Mouse (Mus musculus): ENCODE data around the gene Olfr818. TPM values are rescaled to one million over a fixed set of nuclear protein-coding genes. Genes with fewer than 3 reads are reported as not detected.

Gene Olfr818
- polyA plus RNA-seq (2012; fragmentation: generic; extraction: Trizol): not detected

DNA sequence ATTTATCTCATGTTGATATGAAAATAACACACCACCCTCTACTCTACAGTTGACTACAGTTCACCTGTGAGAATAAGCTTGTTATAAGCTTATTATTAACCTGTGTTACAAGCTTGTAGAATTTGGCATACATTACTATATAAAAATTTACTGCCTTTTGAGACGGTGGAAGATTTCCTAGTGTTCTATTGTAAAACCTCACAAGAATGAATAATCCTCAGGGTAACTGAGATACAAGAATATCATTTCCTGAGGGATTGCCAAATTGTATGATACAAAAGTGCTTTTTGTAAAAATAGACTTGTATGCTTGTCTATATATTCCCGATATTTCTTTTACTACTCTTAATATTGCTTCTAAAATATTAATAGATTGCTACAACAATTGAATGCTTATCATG is at the start of gene Olfr818:
Gene Olfr818, minus strand, starts transcription at position 101 of the 400 bp plus-strand sequence.

DNA sequence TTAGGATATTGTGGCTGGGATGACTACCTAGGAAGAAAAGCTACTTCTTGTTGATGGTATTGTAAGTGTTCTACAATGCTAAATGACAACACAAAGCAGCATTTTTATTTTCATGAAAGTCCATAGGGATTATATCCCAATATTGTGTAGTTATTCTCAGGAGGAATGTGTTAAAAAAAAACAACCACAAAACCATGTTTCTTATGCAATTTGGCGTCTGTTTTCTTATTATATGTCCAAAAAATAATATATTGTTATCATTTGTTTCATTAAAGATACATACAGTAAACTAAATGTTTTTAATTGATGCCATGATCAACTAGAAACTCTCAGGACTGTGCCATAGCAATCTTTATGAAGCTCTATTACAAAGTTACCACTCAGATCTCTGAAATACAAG is 36.1 kb upstream of the Olfr818 start, which contains the start of gene Gm10310:
Gene Gm10310, minus strand, starts transcription at position 101 of the 400 bp plus-strand sequence.

GRCm38 (mm10) chr10:129976040-129976439 is 27.1 kb upstream of the Olfr818 start, which contains the start of gene Olfr247:
Olfr247 (minus strand) TSS chr10:129976140.

GRCm38 (mm10) chr10:129967166-129967565 is 18.3 kb upstream of the Olfr818 start, which contains the start of gene Olfr819:
Olfr819 (minus strand) TSS chr10:129967266.

GRCm38 (mm10) chr10:129915497-129915896 is 33.4 kb downstream of the Olfr818 start, which contains the start of gene Olfr816:
Olfr816 (minus strand) TSS chr10:129915597.

GRCm38 (mm10) chr10:129905767-129906166 is 43.1 kb downstream of the Olfr818 start, which contains the start of gene Olfr815:
Olfr815 (minus strand) TSS chr10:129905867.

Other genes starting within 250 kb of the Olfr818 start
- gene Olfr804, start 245.9 kb downstream of the Olfr818 start, polyA plus RNA-seq (2012; fragmentation: generic; extraction: Trizol): not detected
- not detected for gene Olfr805, start 219.7 kb downstream of the Olfr818 start, polyA plus RNA-seq (2012; fragmentation: generic; extraction: Trizol)
- not detected for gene Olfr806, start 207.2 kb downstream of the Olfr818 start, polyA plus RNA-seq (2012; fragmentation: generic; extraction: Trizol)
- not detected for gene Olfr807, start 191.3 kb downstream of the Olfr818 start, polyA plus RNA-seq (2012; fragmentation: generic; extraction: Trizol)
- not detected for gene Olfr808, start 183.6 kb downstream of the Olfr818 start, polyA plus RNA-seq (2012; fragmentation: generic; extraction: Trizol)
- gene Olfr809, start 174.5 kb downstream of the Olfr818 start, polyA plus RNA-seq (2012; fragmentation: generic; extraction: Trizol): not detected
- gene Olfr810, start 154.2 kb downstream of the Olfr818 start, polyA plus RNA-seq (2012; fragmentation: generic; extraction: Trizol): not detected
- not detected for gene Olfr811, start 144.7 kb downstream of the Olfr818 start, polyA plus RNA-seq (2012; fragmentation: generic; extraction: Trizol)
- gene Olfr812, start 103.0 kb downstream of the Olfr818 start, polyA plus RNA-seq (2012; fragmentation: generic; extraction: Trizol): not detected
- not detected for gene Olfr813, start 93.7 kb downstream of the Olfr818 start, polyA plus RNA-seq (2012; fragmentation: generic; extraction: Trizol)
- gene Olfr814, start 69.2 kb downstream of the Olfr818 start, polyA plus RNA-seq (2012; fragmentation: generic; extraction: Trizol): not detected
- not detected for gene Olfr815, start 43.2 kb downstream of the Olfr818 start, polyA plus RNA-seq (2012; fragmentation: generic; extraction: Trizol)
- not detected for gene Olfr816, start 33.5 kb downstream of the Olfr818 start, polyA plus RNA-seq (2012; fragmentation: generic; extraction: Trizol)
- gene Olfr819, start 18.2 kb upstream of the Olfr818 start, polyA plus RNA-seq (2012; fragmentation: generic; extraction: Trizol): not detected
- not detected for gene Olfr247, start 27.0 kb upstream of the Olfr818 start, polyA plus RNA-seq (2012; fragmentation: generic; extraction: Trizol)
- gene Gm10310, start 36.0 kb upstream of the Olfr818 start, polyA plus RNA-seq (2012; fragmentation: generic; extraction: Trizol): not detected
- not detected for gene Olfr820, start 63.5 kb upstream of the Olfr818 start, polyA plus RNA-seq (2012; fragmentation: generic; extraction: Trizol)
- gene Olfr821, start 81.2 kb upstream of the Olfr818 start, polyA plus RNA-seq (2012; fragmentation: generic; extraction: Trizol): not detected
- not detected for gene Olfr822, start 122.1 kb upstream of the Olfr818 start, polyA plus RNA-seq (2012; fragmentation: generic; extraction: Trizol)
- not detected for gene Olfr823, start 166.3 kb upstream of the Olfr818 start, polyA plus RNA-seq (2012; fragmentation: generic; extraction: Trizol)
- gene Olfr824, start 180.9 kb upstream of the Olfr818 start, polyA plus RNA-seq (2012; fragmentation: generic; extraction: Trizol): not detected
- not detected for gene Olfr825, start 217.7 kb upstream of the Olfr818 start, polyA plus RNA-seq (2012; fragmentation: generic; extraction: Trizol)
- not detected for gene Olfr826, start 235.1 kb upstream of the Olfr818 start, polyA plus RNA-seq (2012; fragmentation: generic; extraction: Trizol)

Measured in C3H10T1/2 (cell line).